Mouse (Mus musculus): ENCODE data around the gene Plekhg4. TPM values are rescaled to one million over a fixed set of nuclear protein-coding genes. Genes with fewer than 3 reads are reported as not detected.

The Plekhg4 gene
- polyA plus RNA-seq, 1 experiment from 2014 or later, result 0.23 TPM

GRCm38 (mm10) chr8:105393089-105393787, 20.2 kb downstream of the Plekhg4 start:
- 59% methylated on average over 12 of the region's 12 CpGs for WGBS

DNA sequence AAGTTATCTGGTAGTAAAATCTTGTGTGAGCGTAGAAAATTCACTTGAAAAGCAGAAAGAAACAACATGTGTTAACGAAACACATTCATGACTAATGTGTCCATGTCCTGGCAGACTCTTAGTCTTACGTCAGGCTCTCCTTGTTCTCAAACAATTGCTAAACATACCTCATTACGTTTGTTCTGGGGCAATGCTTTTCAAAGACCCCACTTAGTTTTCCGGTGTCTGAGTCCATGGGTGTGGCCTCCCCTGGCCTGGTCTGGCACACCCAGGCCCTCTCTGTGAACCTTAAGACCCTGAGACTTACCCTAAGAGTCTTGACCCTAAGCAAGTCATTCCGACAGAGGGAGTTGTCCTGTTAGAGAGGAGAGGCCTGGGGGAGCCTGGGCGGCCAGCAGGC, 20.8 kb downstream of the Plekhg4 start:
- Histone ChIP-seq H3K27ac (replicated peaks in 1 of 2; ENCODE audit: control insufficient read depth in 1 of 2, insufficient read depth in 1 of 2, low read depth in 2 of 2, low read length in 2 of 2) (no peak overlapping the region), H3K4me3 (ENCODE audit: control insufficient read depth in 1 of 2, insufficient read depth in 1 of 2, low read depth in 1 of 2, low read length in 2 of 2) (no peak overlapping the region), H3K4me1 (ENCODE audit: control insufficient read depth in 2 of 2, insufficient read depth in 2 of 2, low read length in 2 of 2) (no peaks in the 10 kb centered on the region), H3K27me3 (ENCODE audit: control insufficient read depth, insufficient read depth, low read length) (peaks cover 35% of the 10 kb centered on the region), H3K36me3 (ENCODE audit: control insufficient read depth, insufficient read depth, low read length) (no peaks in the 10 kb centered on the region), H3K4me2 (ENCODE audit: low read length) (no peak overlapping the region), H3K9me3 (ENCODE audit: control insufficient read depth, low read length) (no peaks in the 10 kb centered on the region), H3K9ac (ENCODE audit: low read length) (no peak overlapping the region)
- no peak for ATAC-seq (ENCODE audit: insufficient number of reproducible peaks, insufficient read depth, low FRiP score, low read depth)
- WGBS, result 69% methylated on average over 7 of the region's 7 CpGs

More at GRCm38 (mm10) chr8:105393089-105393787, 20.2 kb downstream of the Plekhg4 start:
- peaks cover 0 to under 1% of the 10 kb centered on the region in 2 experiments; a peak in 1 of 4 replicates for H3K4me1 ChIP-seq (ENCODE audit: control insufficient read depth in 2 of 2, insufficient read depth in 2 of 2, low read length in 2 of 2)
- no peak overlapping the region for H3K27ac ChIP-seq (replicated peaks in 1 of 2; ENCODE audit: control insufficient read depth in 1 of 2, insufficient read depth in 1 of 2, low read depth in 2 of 2, low read length in 2 of 2)
- H3K9me3 ChIP-seq (ENCODE audit: control insufficient read depth, low read length), result no peaks in the 10 kb centered on the region
- no peaks in the 10 kb centered on the region for H3K36me3 ChIP-seq (ENCODE audit: control insufficient read depth, insufficient read depth, low read length)
- no peak overlapping the region for H3K4me3 ChIP-seq (ENCODE audit: control insufficient read depth in 1 of 2, insufficient read depth in 1 of 2, low read depth in 1 of 2, low read length in 2 of 2)
- no peak for ATAC-seq (ENCODE audit: insufficient number of reproducible peaks, insufficient read depth, low FRiP score, low read depth)
- peaks cover 32% of the 10 kb centered on the region for H3K27me3 ChIP-seq (ENCODE audit: control insufficient read depth, insufficient read depth, low read length)
- no peak overlapping the region for H3K4me2 ChIP-seq (ENCODE audit: low read length)
- H3K9ac ChIP-seq (ENCODE audit: low read length), result no peak overlapping the region

GRCm38 (mm10) chr8:105397747-105398146, 24.7 kb downstream of the Plekhg4 start:
- H3K9me3 ChIP-seq (ENCODE audit: control insufficient read depth, low read length), result 0 out of 2 replicates have a peak, but pooled peaks cover 5% of the 10 kb centered on the region
- no peak for ATAC-seq (ENCODE audit: insufficient number of reproducible peaks, insufficient read depth, low FRiP score, low read depth)
- no peaks in the 10 kb centered on the region for H3K4me1 ChIP-seq (ENCODE audit: control insufficient read depth in 2 of 2, insufficient read depth in 2 of 2, low read length in 2 of 2)
- no peak overlapping the region for H3K27ac ChIP-seq (replicated peaks in 1 of 2; ENCODE audit: control insufficient read depth in 1 of 2, insufficient read depth in 1 of 2, low read depth in 2 of 2, low read length in 2 of 2)
- H3K36me3 ChIP-seq (ENCODE audit: control insufficient read depth, insufficient read depth, low read length), result no peaks in the 10 kb centered on the region
- no peak overlapping the region for H3K4me3 ChIP-seq (ENCODE audit: control insufficient read depth in 1 of 2, insufficient read depth in 1 of 2, low read depth in 1 of 2, low read length in 2 of 2)
- WGBS, result 31% methylated on average over 3 of the region's 3 CpGs
- H3K27me3 ChIP-seq (ENCODE audit: control insufficient read depth, insufficient read depth, low read length), result peaks cover 28% of the 10 kb centered on the region
- no peak overlapping the region for H3K4me2 ChIP-seq (ENCODE audit: low read length)
- H3K9ac ChIP-seq (ENCODE audit: low read length), result no peak overlapping the region

DNA sequence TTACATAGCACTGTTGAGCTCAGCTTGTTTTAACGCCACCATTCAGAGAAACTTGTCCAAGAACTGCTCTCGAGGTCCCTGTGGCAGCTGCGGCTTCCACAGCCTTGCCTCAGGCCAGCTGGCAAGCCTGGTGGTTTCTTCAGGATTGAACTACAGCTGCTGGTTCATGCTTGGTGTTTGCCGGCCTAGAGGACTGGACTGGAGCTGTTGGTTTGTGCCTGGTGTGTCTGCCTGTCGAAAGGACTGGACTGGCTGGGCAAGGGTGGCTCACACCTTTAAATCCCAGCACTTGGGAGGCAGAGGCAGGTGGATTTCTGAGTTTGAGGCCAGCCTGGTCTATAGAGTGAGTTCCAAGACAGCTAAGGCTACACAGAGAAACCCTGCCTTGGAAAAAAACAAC, 26.9 kb downstream of the Plekhg4 start:
- no peak for ATAC-seq (ENCODE audit: insufficient number of reproducible peaks, insufficient read depth, low FRiP score, low read depth)
- Histone ChIP-seq H3K36me3 (ENCODE audit: control insufficient read depth, insufficient read depth, low read length) (no peaks in the 10 kb centered on the region), H3K9me3 (ENCODE audit: control insufficient read depth, low read length) (0 out of 2 replicates have a peak, but pooled peaks cover 5% of the 10 kb centered on the region), H3K4me3 (ENCODE audit: control insufficient read depth in 1 of 2, insufficient read depth in 1 of 2, low read depth in 1 of 2, low read length in 2 of 2) (no peak overlapping the region), H3K9ac (ENCODE audit: low read length) (no peak overlapping the region), H3K27me3 (ENCODE audit: control insufficient read depth, insufficient read depth, low read length) (peaks cover 19% of the 10 kb centered on the region; the same call in 1 of the 2 replicates), H3K4me2 (ENCODE audit: low read length) (no peak overlapping the region), H3K27ac (replicated peaks in 1 of 2; ENCODE audit: control insufficient read depth in 1 of 2, insufficient read depth in 1 of 2, low read depth in 2 of 2, low read length in 2 of 2) (no peak overlapping the region), H3K4me1 (ENCODE audit: control insufficient read depth in 2 of 2, insufficient read depth in 2 of 2, low read length in 2 of 2) (no peaks in the 10 kb centered on the region)
- WGBS, result 80% methylated on average over 5 of the region's 5 CpGs

GRCm38 (mm10) chr8:105403467-105403866, 30.4 kb downstream of the Plekhg4 start:
- H3K9me3 ChIP-seq (ENCODE audit: control insufficient read depth, low read length), result 0 out of 2 replicates have a peak, but pooled peaks cover 5% of the 10 kb centered on the region
- WGBS, result 83% methylated on average over 8 of the region's 8 CpGs
- no peak overlapping the region for H3K27ac ChIP-seq (replicated peaks in 1 of 2; ENCODE audit: control insufficient read depth in 1 of 2, insufficient read depth in 1 of 2, low read depth in 2 of 2, low read length in 2 of 2)
- no peak overlapping the region for H3K9ac ChIP-seq (ENCODE audit: low read length)
- H3K4me2 ChIP-seq (ENCODE audit: low read length), result no peak overlapping the region
- no peak for ATAC-seq (ENCODE audit: insufficient number of reproducible peaks, insufficient read depth, low FRiP score, low read depth)
- peaks cover 1% of the 10 kb centered on the region; the same call in 1 of the 2 replicates for H3K27me3 ChIP-seq (ENCODE audit: control insufficient read depth, insufficient read depth, low read length)
- no peaks in the 10 kb centered on the region for H3K36me3 ChIP-seq (ENCODE audit: control insufficient read depth, insufficient read depth, low read length)
- no peaks in the 10 kb centered on the region for H3K4me1 ChIP-seq (ENCODE audit: control insufficient read depth in 2 of 2, insufficient read depth in 2 of 2, low read length in 2 of 2)
- no peak overlapping the region for H3K4me3 ChIP-seq (ENCODE audit: control insufficient read depth in 1 of 2, insufficient read depth in 1 of 2, low read depth in 1 of 2, low read length in 2 of 2)

- Histone ChIP-seq H3K9me3 (ENCODE audit: control insufficient read depth, low read length) (0 out of 2 replicates have a peak, but pooled peaks cover 5% of the 10 kb centered on the region), H3K36me3 (ENCODE audit: control insufficient read depth, insufficient read depth, low read length) (no peaks in the 10 kb centered on the region), H3K27me3 (ENCODE audit: control insufficient read depth, insufficient read depth, low read length) (no peaks in the 10 kb centered on the region), H3K9ac (ENCODE audit: low read length) (no peak overlapping the region), H3K27ac (replicated peaks in 1 of 2; ENCODE audit: control insufficient read depth in 1 of 2, insufficient read depth in 1 of 2, low read depth in 2 of 2, low read length in 2 of 2) (no peak overlapping the region), H3K4me3 (ENCODE audit: control insufficient read depth in 1 of 2, insufficient read depth in 1 of 2, low read depth in 1 of 2, low read length in 2 of 2) (no peak overlapping the region), H3K4me1 (ENCODE audit: control insufficient read depth in 2 of 2, insufficient read depth in 2 of 2, low read length in 2 of 2) (no peaks in the 10 kb centered on the region), H3K4me2 (ENCODE audit: low read length) (no peak overlapping the region)
- no peak for ATAC-seq (ENCODE audit: insufficient number of reproducible peaks, insufficient read depth, low FRiP score, low read depth)
- WGBS, result 62% methylated on average over 1 of the region's 1 CpGs
These were observed 31.4 kb downstream of the Plekhg4 start for GRCm38 (mm10) chr8:105404496-105404895.

DNA sequence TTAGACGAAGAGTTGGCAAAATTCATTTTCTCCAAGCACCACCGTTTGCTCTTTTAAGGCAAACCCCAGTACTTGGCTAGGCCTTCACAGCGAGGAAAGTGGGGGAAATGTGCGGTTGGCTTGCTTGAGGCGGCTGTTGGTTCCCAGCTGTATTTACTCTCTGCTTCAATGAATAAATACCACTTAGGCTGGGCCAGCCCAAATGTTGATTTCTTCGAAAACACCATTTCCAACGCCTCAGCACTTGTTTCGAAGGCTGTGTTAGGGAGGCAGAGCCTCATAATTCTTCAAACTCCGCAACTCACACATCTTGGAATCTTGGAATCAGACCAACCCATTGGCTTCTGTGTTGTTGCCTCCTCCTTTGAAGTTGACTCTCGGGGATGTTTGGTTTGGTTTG, 33.3 kb downstream of the Plekhg4 start:
- no peaks in the 10 kb centered on the region for H3K4me1 ChIP-seq (ENCODE audit: control insufficient read depth in 2 of 2, insufficient read depth in 2 of 2, low read length in 2 of 2)
- no peaks in the 10 kb centered on the region for H3K9me3 ChIP-seq (ENCODE audit: control insufficient read depth, low read length)
- no peaks in the 10 kb centered on the region for H3K36me3 ChIP-seq (ENCODE audit: control insufficient read depth, insufficient read depth, low read length)
- no peak overlapping the region for H3K4me3 ChIP-seq (ENCODE audit: control insufficient read depth in 1 of 2, insufficient read depth in 1 of 2, low read depth in 1 of 2, low read length in 2 of 2)
- no peak overlapping the region for H3K27ac ChIP-seq (replicated peaks in 1 of 2; ENCODE audit: control insufficient read depth in 1 of 2, insufficient read depth in 1 of 2, low read depth in 2 of 2, low read length in 2 of 2)
- WGBS, result 75% methylated on average over 10 of the region's 10 CpGs
- no peak overlapping the region for H3K9ac ChIP-seq (ENCODE audit: low read length)
- no peaks in the 10 kb centered on the region for H3K27me3 ChIP-seq (ENCODE audit: control insufficient read depth, insufficient read depth, low read length)
- ATAC-seq (ENCODE audit: insufficient number of reproducible peaks, insufficient read depth, low FRiP score, low read depth), result no peak
- H3K4me2 ChIP-seq (ENCODE audit: low read length), result no peak overlapping the region

- no peaks in the 10 kb centered on the region for H3K36me3 ChIP-seq (ENCODE audit: control insufficient read depth, insufficient read depth, low read length)
- no peak overlapping the region for H3K4me2 ChIP-seq (ENCODE audit: low read length)
- 54% methylated on average over 7 of the region's 7 CpGs for WGBS
These were observed 35.3 kb downstream of the Plekhg4 start for GRCm38 (mm10) chr8:105408331-105408730.

More at GRCm38 (mm10) chr8:105408331-105408730, 35.3 kb downstream of the Plekhg4 start:
- Histone ChIP-seq H3K9ac (ENCODE audit: low read length) (no peak overlapping the region), H3K27ac (replicated peaks in 1 of 2; ENCODE audit: control insufficient read depth in 1 of 2, insufficient read depth in 1 of 2, low read depth in 2 of 2, low read length in 2 of 2) (no peak overlapping the region), H3K9me3 (ENCODE audit: control insufficient read depth, low read length) (no peaks in the 10 kb centered on the region), H3K4me1 (ENCODE audit: control insufficient read depth in 2 of 2, insufficient read depth in 2 of 2, low read length in 2 of 2) (peaks cover 0 to 1% of the 10 kb centered on the region in 2 experiments; a peak in 2 of 4 replicates), H3K4me3 (ENCODE audit: control insufficient read depth in 1 of 2, insufficient read depth in 1 of 2, low read depth in 1 of 2, low read length in 2 of 2) (no peak overlapping the region), H3K27me3 (ENCODE audit: control insufficient read depth, insufficient read depth, low read length) (peaks cover 13% of the 10 kb centered on the region)
- ATAC-seq (ENCODE audit: insufficient number of reproducible peaks, insufficient read depth, low FRiP score, low read depth), result no peak

Measured in heart, embryonic 14.5 days (tissue).